Mouse (Mus musculus) liver, adult (tissue): Measurements from ENCODE around the gene Frmpd2.

Source experiments
- GATA4 ChIP-seq: IDR thresholded peaks from 2 replicates; pipeline ENCODE4 v1.6.1; 2014; ENCODE audit warnings: mild to moderate bottlenecking, low read length; ENCODE audit not compliant: insufficient replicate concordance

Frmpd2 gene

DNA sequence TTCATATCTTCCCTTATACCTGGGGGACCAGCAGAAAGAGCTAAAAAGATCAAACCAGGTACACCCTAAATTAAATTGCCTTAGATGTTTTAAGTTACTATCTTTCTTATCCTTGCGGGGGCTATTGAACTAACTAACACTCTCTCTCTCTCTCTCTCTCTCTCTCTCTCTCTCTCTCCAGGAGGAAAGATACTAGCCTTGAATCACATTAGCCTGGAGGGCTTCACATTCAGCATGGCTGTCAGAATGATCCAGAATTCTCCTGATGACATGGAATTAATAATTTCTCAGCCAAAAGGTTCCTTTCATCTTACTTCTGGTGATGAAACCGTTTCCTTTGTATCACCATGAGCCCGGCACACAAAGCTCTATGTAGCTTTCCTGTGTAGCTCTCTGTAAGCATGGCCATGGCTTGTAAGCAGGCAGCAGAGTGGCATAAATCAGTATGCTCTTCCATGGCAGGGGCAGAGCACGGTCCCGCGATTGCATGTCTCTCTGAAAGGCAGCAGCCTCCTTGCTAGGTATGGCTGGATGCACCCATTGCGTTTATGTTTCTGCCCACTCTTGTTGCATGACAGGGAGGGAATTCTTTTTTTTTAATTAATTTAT, 68.2 kb downstream of the Frmpd2 start:
- TF ChIP-seq GATA4 = no peak

DNA sequence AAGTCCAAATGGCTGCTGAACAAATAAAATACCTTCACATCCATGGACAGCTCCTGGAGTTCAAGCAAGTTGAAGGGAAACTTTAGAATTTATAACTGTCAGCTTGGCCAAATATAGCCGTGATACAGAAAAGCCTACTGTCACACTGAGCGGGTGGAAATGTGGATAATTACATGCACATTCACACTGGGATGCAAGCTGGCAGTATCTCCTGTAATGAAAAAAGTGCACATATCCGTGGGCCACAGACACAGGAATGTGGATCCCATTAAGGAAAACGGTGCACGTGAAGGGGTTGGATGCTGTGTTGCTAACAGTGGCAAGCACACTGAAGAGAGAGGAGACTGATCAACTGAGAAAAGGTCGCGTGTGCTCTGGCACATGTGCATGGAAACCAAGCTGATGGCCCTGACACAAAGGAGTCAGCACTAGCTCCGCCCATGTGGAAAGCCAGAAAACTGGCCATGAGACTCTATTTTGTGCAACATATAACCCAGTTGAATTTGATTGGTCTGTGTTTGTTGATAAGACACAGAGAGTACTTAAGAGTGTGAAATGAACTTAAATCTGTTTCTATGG, 74.2 kb downstream of the Frmpd2 start:
- no peak for TF ChIP-seq GATA4

DNA sequence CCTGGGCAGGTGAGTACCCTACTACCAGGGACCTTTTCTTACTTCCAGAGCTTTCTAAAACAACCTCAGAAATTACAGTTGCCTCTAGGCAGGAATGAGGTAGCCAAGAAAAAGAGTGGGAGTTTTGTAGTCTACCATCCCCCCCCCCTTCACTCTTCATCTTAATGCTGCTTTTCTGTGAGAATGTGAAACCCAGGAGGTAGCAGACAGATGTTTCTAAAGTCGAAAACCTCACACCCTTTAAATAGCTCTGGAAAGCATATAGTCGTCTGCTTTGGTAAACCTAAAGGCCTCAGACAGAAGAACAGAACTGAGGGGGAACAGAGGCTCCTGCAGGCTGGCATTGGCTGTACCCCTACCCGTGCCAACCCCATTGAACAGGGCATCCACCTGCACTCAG, 77.2 kb downstream of the Frmpd2 start:
- TF ChIP-seq GATA4 = no peak

DNA sequence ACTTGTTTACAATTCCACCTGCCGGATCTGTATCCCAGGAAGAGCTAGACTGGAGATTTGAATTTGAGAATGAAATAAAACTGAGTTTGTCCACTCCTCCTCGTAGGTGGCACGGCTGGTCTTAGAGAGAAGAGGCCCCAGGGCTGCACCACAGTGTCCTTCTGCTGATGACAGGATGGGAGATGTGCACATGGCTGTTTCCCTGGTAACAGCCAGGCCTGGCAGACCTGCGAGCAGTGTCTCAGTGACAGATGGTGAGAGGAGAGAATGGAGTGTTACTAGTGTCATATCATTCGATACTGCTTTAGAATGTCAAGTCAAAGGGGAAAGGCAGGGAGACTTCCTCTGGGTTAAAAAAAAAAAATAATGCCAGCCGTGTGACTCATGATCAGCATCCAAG, 78.4 kb downstream of the Frmpd2 start:
- no peak for TF ChIP-seq GATA4

DNA sequence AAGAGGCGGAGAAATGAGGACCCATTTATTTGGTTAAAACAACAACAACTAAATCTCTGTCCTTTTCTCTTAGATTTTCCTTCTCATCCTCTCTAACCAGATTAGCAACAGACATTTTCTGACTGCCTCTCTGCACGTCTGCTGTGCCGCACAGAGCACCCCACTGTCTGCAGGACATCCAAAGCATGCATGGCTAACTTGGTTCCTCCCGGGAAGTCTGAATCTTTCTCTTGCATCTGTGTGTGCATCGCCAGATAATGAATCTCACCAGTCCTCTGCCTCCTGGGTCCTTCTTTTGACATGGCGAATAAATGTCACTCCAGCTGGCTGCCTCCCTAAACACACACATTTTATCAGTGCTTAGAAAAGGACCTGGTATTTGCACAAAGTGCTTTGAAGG, 99.2 kb downstream of the Frmpd2 start:
- no peak for TF ChIP-seq GATA4

DNA sequence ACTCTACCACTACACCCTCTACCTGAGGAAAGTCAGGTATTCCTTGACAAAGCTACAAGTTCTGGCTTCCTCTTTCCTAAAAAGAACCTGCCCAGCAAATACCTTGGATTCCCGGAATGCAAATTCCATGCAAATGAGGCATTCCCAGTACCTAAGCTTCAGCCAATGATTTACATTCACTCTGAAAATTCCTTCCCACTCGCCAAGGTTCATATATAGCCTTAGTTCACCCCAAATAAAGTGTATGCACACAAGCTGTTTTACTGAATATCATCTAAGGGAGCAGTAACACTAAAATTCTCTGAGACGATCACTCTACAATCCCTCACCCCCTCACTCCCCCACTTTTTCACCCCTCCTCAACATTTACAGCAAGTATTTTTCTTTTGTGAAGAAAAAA, 102.1 kb downstream of the Frmpd2 start:
- TF ChIP-seq GATA4 = no peak

DNA sequence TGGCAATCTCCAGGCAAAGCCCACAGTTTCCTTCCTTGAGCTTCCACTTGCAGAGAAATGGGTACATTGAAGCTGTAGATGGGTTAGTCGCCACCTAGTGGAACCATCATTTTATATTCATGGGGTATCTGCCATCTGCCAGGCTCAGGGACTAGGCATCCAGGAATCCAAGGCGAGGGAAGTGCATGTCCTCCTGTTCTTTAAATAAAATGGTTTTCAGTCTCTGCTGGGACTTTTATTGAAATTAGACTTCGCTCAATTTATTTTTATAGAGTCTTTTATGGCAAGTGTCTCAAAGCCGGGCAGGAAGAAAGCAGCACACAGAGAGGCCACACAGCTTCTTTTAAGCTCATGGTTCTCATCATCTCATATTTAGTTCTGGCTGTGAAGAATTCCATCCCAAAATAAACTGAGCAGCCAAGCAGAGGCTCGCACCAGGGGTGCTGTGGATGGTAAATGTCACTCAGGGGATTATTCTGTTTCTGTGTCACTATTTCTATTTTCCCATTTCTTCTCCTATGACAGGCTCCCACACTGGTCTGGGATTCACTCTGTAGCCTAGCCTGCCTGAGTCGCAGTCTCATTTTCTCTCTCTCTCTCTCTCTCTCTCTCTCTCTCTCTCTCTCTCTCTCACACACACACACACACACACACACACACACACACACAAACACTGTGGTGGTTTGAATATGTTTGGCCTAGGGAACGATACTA, 108.4 kb downstream of the Frmpd2 start:
- TF ChIP-seq GATA4 = no peak

DNA sequence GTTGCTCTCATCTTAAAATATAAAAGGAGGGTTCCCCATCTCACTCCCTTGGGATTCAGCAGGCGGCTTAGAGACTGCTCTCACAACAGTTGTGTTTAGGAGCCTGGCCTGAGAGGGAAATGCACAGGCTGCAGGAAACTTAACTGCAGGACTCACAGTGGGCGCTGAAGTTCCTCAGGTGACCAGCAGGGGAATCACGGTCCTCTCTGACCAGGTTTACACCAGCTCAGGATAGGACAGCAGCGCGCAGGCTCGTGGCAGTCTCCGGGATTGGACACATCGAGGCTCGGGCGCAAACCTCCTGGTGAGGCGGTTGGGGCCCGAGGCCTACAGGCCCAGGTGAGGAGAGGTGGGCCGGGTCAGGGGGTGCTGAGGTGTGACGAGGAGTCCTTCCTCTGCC, 117.5 kb downstream of the Frmpd2 start, which contains the start of gene Ptpn20:
Ptpn20 (plus strand) TSS at position 257 of the 400 bp plus-strand sequence.
- no peak for TF ChIP-seq GATA4

DNA sequence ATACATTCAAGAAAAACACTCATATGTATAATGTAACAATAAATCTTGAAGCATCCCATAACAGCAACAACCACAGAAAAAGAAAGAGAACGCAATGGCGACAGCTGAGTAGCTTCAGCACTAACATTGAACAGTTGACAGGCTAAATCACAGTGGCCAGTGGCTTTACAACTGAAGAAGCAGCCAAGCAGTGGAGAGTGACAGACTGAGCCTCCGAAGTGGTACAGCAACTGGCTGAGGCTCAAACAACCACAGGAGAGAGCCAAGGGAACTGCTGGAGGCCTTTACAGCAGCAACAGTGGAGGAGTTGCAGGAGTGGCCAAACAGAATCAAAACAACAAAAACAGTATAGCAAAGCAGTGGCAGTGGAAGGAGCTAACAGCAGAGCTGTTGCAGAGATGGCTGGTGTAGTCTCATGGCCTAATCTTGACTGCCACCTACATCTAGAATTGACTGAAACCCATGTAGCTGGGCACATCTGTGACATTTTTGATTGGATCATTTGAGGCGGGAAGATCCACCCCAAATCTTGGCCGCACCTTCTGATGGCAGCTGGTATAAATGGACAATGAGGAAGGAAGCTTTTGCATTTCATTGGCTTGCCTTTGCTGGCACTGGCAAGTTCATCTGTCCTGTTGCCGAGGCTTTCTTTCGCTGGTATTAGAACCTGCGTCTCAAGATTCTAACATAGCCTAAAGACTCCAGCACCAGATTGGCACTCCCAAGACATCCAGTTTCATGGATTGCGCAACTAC, 127.1 kb downstream of the Frmpd2 start:
- no peak for TF ChIP-seq GATA4

DNA sequence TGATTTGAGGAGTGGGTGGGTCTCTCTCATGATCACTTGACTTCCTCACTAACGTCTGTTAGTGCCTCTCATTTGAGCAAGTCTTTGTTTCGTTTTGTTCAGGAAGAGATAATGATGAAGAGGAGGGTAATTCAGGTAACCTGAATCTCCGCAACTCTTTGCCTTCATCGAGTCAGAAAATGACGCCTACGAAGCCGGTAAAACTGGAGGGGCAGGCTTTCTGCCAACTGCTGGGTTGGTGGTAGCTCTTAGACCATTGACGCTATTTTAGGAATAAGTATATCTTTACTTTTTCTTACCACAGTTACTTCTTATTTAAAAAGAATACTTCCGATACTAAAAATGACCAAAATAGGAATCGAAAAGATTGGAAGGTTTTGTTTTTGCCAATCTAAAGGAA, 135.9 kb downstream of the Frmpd2 start:
- no peak for TF ChIP-seq GATA4
